Mouse (Mus musculus) stomach, embryonic 14.5 days (tissue): ENCODE measurements at regions not wholly inside any gene's neighbourhood (a gene's known extent, or its start where the extent isn't known, plus 50 kb on each side); places are given as distances from the start of the nearest gene placed in this dataset.

Experiments used
- ATAC-seq: fragments of 200-750 bp; cut with Nextera tagmentation; 2 replicates; pipeline ENCODE4 v1.8.0; 2017; ENCODE audit warnings: low read depth, moderate TSS enrichment; ENCODE audit not compliant: insufficient number of reproducible peaks, insufficient read depth, low FRiP score
- H3K27ac ChIP-seq: fragments of 300-500 bp; sonication (generic); 2 replicates; pipeline ENCODE4 v1.5.1; 2014; ENCODE audit warnings: mild to moderate bottlenecking, low read length, moderate library complexity, mixed read lengths
- H3K27me3 ChIP-seq: fragments of 300-500 bp; sonication (generic); 2 replicates; pipeline ENCODE4 v1.6.1; 2014; ENCODE audit warnings: low read length, control low read depth, mixed read lengths; ENCODE audit not compliant: control insufficient read depth, insufficient read depth
- H3K36me3 ChIP-seq: fragments of 300-500 bp; sonication (generic); 2 replicates; pipeline ENCODE4 v1.6.1; 2014; ENCODE audit warnings: mild to moderate bottlenecking, control low read depth, low read length, moderate library complexity, mixed read lengths; ENCODE audit not compliant: control insufficient read depth, insufficient read depth
- H3K4me1 ChIP-seq: fragments of 300-500 bp; sonication (generic); 2 replicates; pipeline ENCODE4 v1.6.1; 2014; ENCODE audit warnings: low read length, control low read depth, mixed read lengths; ENCODE audit not compliant: control insufficient read depth, insufficient read depth
- H3K4me2 ChIP-seq: fragments of 300-500 bp; sonication (generic); replicated peaks from 2 replicates; pipeline ENCODE4 v1.6.1; 2014; ENCODE audit warnings: low read depth, low read length, control low read depth
- H3K4me3 ChIP-seq: fragments of 300-500 bp; sonication (generic); 2 replicates; pipeline ENCODE4 v1.5.1; 2014; ENCODE audit warnings: low read depth, low read length, control low read depth
- H3K9ac ChIP-seq: fragments of 300-500 bp; sonication (generic); replicated peaks from 2 replicates; pipeline ENCODE4 v1.6.1; 2014; ENCODE audit warnings: low read depth, mild to moderate bottlenecking, control low read depth, low read length, moderate library complexity, mixed read lengths
- H3K9me3 ChIP-seq: fragments of 300-500 bp; sonication (generic); 2 replicates; pipeline ENCODE4 v1.6.1; 2016; ENCODE audit warnings: low read depth, low read length, control low read depth; ENCODE audit not compliant: control insufficient read depth
- WGBS: fragments of 180-500 bp; shearing (Covaris S2); extraction: QIAGEN DNeasy Blood & Tissue Kit; methylation state at CpG from one replicate; pipeline ENCODE4 v1.1.7; 2014; 5-methylcytosine and 5-hydroxymethylcytosine counted together

- no peak for ATAC-seq
- Histone ChIP-seq H3K4me3 (no peak overlapping the region), H3K4me1 (no peaks in the 10 kb centered on the region), H3K4me2 (no peak overlapping the region), H3K27me3 (no peaks in the 10 kb centered on the region), H3K9ac (no peak overlapping the region), H3K27ac (no peak overlapping the region), H3K36me3 (no peaks in the 10 kb centered on the region), H3K9me3 (no peaks in the 10 kb centered on the region)
- 54% methylated on average over 3 of the region's 3 CpGs for WGBS
These were observed 163.8 kb upstream of the Gm10192 start for GRCm38 (mm10) chr4:97346799-97347198.

GRCm38 (mm10) chr4:97344335-97344734 lies 161.4 kb upstream of the Gm10192 start:
- Histone ChIP-seq H3K4me3 (no peak overlapping the region), H3K4me1 (no peaks in the 10 kb centered on the region), H3K27me3 (no peaks in the 10 kb centered on the region), H3K36me3 (no peaks in the 10 kb centered on the region), H3K9ac (no peak overlapping the region), H3K4me2 (no peak overlapping the region), H3K27ac (no peak overlapping the region), H3K9me3 (no peaks in the 10 kb centered on the region)
- no peak for ATAC-seq
- 85% methylated on average over 2 of the region's 2 CpGs for WGBS

- Histone ChIP-seq H3K27ac (no peak overlapping the region), H3K9ac (no peak overlapping the region), H3K4me1 (no peaks in the 10 kb centered on the region), H3K27me3 (no peaks in the 10 kb centered on the region), H3K36me3 (no peaks in the 10 kb centered on the region), H3K9me3 (no peaks in the 10 kb centered on the region), H3K4me3 (no peak overlapping the region), H3K4me2 (no peak overlapping the region)
- WGBS = 85% methylated on average over 1 of the region's 1 CpGs
- no peak for ATAC-seq
These were observed 160.4 kb upstream of the Gm10192 start for GRCm38 (mm10) chr4:97343378-97343777.
